Mouse (Mus musculus) kidney, embryonic 16.5 days (tissue): Measurements from ENCODE around the gene Retnlg. TPM values are rescaled to one million over a fixed set of nuclear protein-coding genes. Genes with fewer than 3 reads are reported as not detected.

Experiments
- ATAC-seq: fragments of 200-750 bp; cut with Nextera tagmentation; 2 replicates; pipeline ENCODE4 v1.8.0; 2017; ENCODE audit warnings: moderate TSS enrichment; ENCODE audit not compliant: low FRiP score, low TSS enrichment
- H3K27ac ChIP-seq: fragments of 300-500 bp; sonication (generic); 2 replicates; pipeline ENCODE4 v1.5.1; 2014; ENCODE audit warnings: low read length
- H3K27me3 ChIP-seq: fragments of 300-500 bp; sonication (generic); 2 replicates; pipeline ENCODE4 v1.6.1; 2014; ENCODE audit warnings: low read length, control low read depth, mixed read lengths; ENCODE audit not compliant: insufficient read depth
- H3K36me3 ChIP-seq: fragments of 300-500 bp; sonication (generic); 2 replicates; pipeline ENCODE4 v1.6.1; 2014; ENCODE audit warnings: low read length, control low read depth, mixed read lengths; ENCODE audit not compliant: insufficient read depth
- H3K4me1 ChIP-seq: fragments of 300-500 bp; sonication (generic); 2 replicates; pipeline ENCODE4 v1.6.1; 2014; ENCODE audit warnings: low read length, control low read depth, mixed read lengths; ENCODE audit not compliant: insufficient read depth
- H3K4me2 ChIP-seq: fragments of 300-500 bp; sonication (generic); replicated peaks from 2 replicates; pipeline ENCODE4 v1.6.1; 2014; ENCODE audit warnings: low read depth, low read length
- H3K4me3 ChIP-seq: fragments of 300-500 bp; sonication (generic); 2 replicates; pipeline ENCODE4 v1.5.1; 2014; ENCODE audit warnings: mild to moderate bottlenecking, low read length
- H3K9ac ChIP-seq: fragments of 300-500 bp; sonication (generic); replicated peaks from 2 replicates; pipeline ENCODE4 v1.6.1; 2014; ENCODE audit warnings: low read length
- H3K9me3 ChIP-seq: fragments of 300-500 bp; sonication (generic); 2 replicates; pipeline ENCODE4 v1.6.1; 2016; ENCODE audit warnings: low read length, control low read depth
- WGBS: fragments of 180-500 bp; shearing (Covaris S2); extraction: QIAGEN DNeasy Blood & Tissue Kit; methylation state at CpG from one replicate; pipeline ENCODE4 v1.1.7; 2014; 5-methylcytosine and 5-hydroxymethylcytosine counted together
- polyA plus RNA-seq: library from polyadenylated mRNA; unstranded; fragments of >200 nt; fragmentation: Nextera tagmentation; extraction: Ambion mirVana; gene quantifications from 2 replicates; pipeline ENCODE4 v1.2.1, GENCODE M21; 2015

Gene Retnlg
- polyA plus RNA-seq, 1 experiment from 2014 or later: 1.9 TPM

- Histone ChIP-seq H3K9ac (no peak overlapping the region), H3K4me1 (no peaks in the 10 kb centered on the region), H3K4me2 (no peak overlapping the region), H3K27me3 (no peaks in the 10 kb centered on the region), H3K36me3 (no peaks in the 10 kb centered on the region), H3K27ac (no peak overlapping the region), H3K9me3 (no peaks in the 10 kb centered on the region), H3K4me3 (no peak overlapping the region)
- no peak for ATAC-seq
- 68% methylated on average over 1 of the region's 1 CpGs for WGBS
Measured at GRCm38 (mm10) chr16:48868663-48869062, 3.8 kb upstream of the Retnlg start.

GRCm38 (mm10) chr16:48869671-48870070 is 2.8 kb upstream of the Retnlg start:
- H3K27ac ChIP-seq: no peak overlapping the region
- no peak overlapping the region for H3K9ac ChIP-seq
- H3K4me1 ChIP-seq: no peaks in the 10 kb centered on the region
- H3K27me3 ChIP-seq: no peaks in the 10 kb centered on the region
- H3K9me3 ChIP-seq: no peaks in the 10 kb centered on the region
- no peaks in the 10 kb centered on the region for H3K36me3 ChIP-seq
- H3K4me3 ChIP-seq: no peak overlapping the region
- H3K4me2 ChIP-seq: no peak overlapping the region
- WGBS: 77% methylated on average over 3 of the region's 3 CpGs
- no peak for ATAC-seq

- H3K27me3 ChIP-seq: no peaks in the 10 kb centered on the region
- no peak overlapping the region for H3K4me2 ChIP-seq
- ATAC-seq: no peak
- no peak overlapping the region for H3K27ac ChIP-seq
- H3K9me3 ChIP-seq: no peaks in the 10 kb centered on the region
- H3K9ac ChIP-seq: no peak overlapping the region
- H3K4me3 ChIP-seq: no peak overlapping the region
- no peaks in the 10 kb centered on the region for H3K36me3 ChIP-seq
- 97% methylated on average over 1 of the region's 1 CpGs for WGBS
- H3K4me1 ChIP-seq: no peaks in the 10 kb centered on the region
Measured at GRCm38 (mm10) chr16:48871754-48872153, 667 bp upstream of the Retnlg start.

GRCm38 (mm10) chr16:48890733-48891132 is 18.3 kb downstream of the Retnlg start:
- Histone ChIP-seq H3K4me1 (no peaks in the 10 kb centered on the region), H3K9me3 (no peaks in the 10 kb centered on the region), H3K36me3 (no peaks in the 10 kb centered on the region), H3K4me3 (no peak overlapping the region), H3K27me3 (no peaks in the 10 kb centered on the region), H3K4me2 (no peak overlapping the region), H3K27ac (no peak overlapping the region), H3K9ac (no peak overlapping the region)
- 20% methylated on average over 2 of the region's 2 CpGs for WGBS
- ATAC-seq: peak; percentile 46; the same call in 1 of the 2 replicates

GRCm38 (mm10) chr16:48899868-48900267 is 27.4 kb downstream of the Retnlg start:
- no peaks in the 10 kb centered on the region for H3K9me3 ChIP-seq
- no peak for ATAC-seq
- H3K4me2 ChIP-seq: no peak overlapping the region
- H3K9ac ChIP-seq: no peak overlapping the region
- H3K36me3 ChIP-seq: no peaks in the 10 kb centered on the region
- no peak overlapping the region for H3K4me3 ChIP-seq
- no peak overlapping the region for H3K27ac ChIP-seq
- H3K27me3 ChIP-seq: no peaks in the 10 kb centered on the region
- no peaks in the 10 kb centered on the region for H3K4me1 ChIP-seq
- WGBS: 58% methylated on average over 1 of the region's 1 CpGs

GRCm38 (mm10) chr16:48911184-48911583 is 38.8 kb downstream of the Retnlg start:
- no peak overlapping the region for H3K9ac ChIP-seq
- no peak overlapping the region for H3K27ac ChIP-seq
- no peaks in the 10 kb centered on the region for H3K36me3 ChIP-seq
- H3K4me3 ChIP-seq: no peak overlapping the region
- no peaks in the 10 kb centered on the region for H3K27me3 ChIP-seq
- no peak for ATAC-seq
- no peaks in the 10 kb centered on the region for H3K4me1 ChIP-seq
- no peaks in the 10 kb centered on the region for H3K9me3 ChIP-seq
- 91% methylated on average over 1 of the region's 1 CpGs for WGBS
- no peak overlapping the region for H3K4me2 ChIP-seq

GRCm38 (mm10) chr16:48913206-48913605 is 40.8 kb downstream of the Retnlg start:
- no peaks in the 10 kb centered on the region for H3K4me1 ChIP-seq
- no peak overlapping the region for H3K4me2 ChIP-seq
- no peaks in the 10 kb centered on the region for H3K27me3 ChIP-seq
- H3K9me3 ChIP-seq: no peaks in the 10 kb centered on the region
- no peak overlapping the region for H3K9ac ChIP-seq
- no peaks in the 10 kb centered on the region for H3K36me3 ChIP-seq
- 94% methylated on average over 3 of the region's 3 CpGs for WGBS
- H3K4me3 ChIP-seq: no peak overlapping the region
- ATAC-seq: no peak
- no peak overlapping the region for H3K27ac ChIP-seq

- H3K4me2 ChIP-seq: no peak overlapping the region
- peaks cover 25% of the 10 kb centered on the region for H3K36me3 ChIP-seq
- H3K4me3 ChIP-seq: no peak overlapping the region
- no peak overlapping the region for H3K9ac ChIP-seq
- H3K4me1 ChIP-seq: no peaks in the 10 kb centered on the region
- no peaks in the 10 kb centered on the region for H3K27me3 ChIP-seq
- H3K27ac ChIP-seq: no peak overlapping the region
- ATAC-seq: no peak
- no peaks in the 10 kb centered on the region for H3K9me3 ChIP-seq
- whole genome bisulfite sequencing: 92% methylated on average over 1 of the region's 1 CpGs
Measured at GRCm38 (mm10) chr16:48923724-48924123, 51.3 kb downstream of the Retnlg start.

Other genes starting within 250 kb of the Retnlg start
- gene Trat1, start 100.6 kb upstream of the Retnlg start, polyA plus RNA-seq: 0.04 TPM in 1 of 2 replicates, not detected in the other
- not detected in 2 replicates for gene Retnlb, start 55.8 kb upstream of the Retnlg start, polyA plus RNA-seq
- gene Retnla, start 30.1 kb upstream of the Retnlg start, polyA plus RNA-seq: 1.2 TPM in 1 of 2 replicates, not detected in the other
- gene Dzip3, start 121.5 kb downstream of the Retnlg start, polyA plus RNA-seq: 25.0 and 28.2 TPM in 2 replicates
- 24.7 and 28.2 TPM in 2 replicates for gene Cip2a, start 121.6 kb downstream of the Retnlg start, polyA plus RNA-seq
- gene Myh15, start 184.9 kb downstream of the Retnlg start, polyA plus RNA-seq: not detected in 2 replicates